Mouse (Mus musculus): Measurements from ENCODE around the gene Ascc2.

The Ascc2 gene

DNA sequence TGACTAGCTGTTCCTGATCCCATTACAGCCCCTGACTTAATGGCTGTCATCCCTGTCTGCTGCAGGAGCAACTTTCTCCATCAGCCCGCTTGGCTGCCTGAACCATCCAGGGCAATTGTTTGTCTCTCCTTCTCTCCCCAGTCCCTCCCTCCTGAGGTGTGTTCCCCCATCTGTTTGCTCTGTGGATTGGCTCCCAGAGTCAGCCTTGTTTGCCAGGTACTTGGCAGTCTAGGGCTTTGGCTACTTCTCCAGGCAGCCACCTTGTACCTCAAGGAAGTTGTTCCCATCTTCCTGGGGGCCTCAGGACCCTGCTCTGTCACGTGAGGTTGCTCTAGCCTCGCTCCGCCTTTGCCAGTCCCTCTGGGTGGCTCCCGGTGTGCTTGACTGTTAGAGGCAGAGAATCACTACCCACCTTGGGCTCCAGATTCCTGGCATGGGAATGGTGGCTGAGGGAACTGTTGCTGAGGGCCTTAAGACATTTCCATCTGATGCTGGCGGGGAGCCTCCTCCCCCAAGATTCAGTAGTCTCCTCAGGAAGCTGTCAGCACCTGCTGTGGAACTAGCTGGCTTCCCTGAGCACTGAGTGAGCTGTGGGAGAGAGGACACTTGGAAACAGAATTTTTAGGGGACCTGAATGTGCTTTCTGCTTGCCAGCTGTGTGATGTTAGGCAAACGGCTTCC, 83.5 kb downstream of the Ascc2 start:
- no peak for DNase-seq (ENCODE audit: low spot score)

DNA sequence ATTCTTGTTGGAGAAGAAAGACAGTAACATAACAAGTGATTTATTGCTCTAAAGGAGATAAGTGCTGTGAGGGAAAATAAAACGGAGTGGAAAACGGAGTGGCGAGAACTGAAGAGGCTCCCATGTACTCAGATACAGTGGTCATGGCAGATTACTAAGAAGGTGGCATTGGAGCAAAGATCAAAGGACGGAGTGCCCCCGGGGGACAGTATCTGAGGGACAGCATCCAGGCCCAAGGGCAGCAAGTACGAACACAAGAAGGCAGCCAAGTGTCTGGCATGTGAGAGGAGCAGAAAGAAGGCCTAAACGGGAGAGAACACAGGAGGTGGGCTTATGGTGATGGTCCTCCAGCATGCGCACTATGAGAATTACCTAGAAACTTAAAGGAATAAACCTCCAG, 84.2 kb downstream of the Ascc2 start:
- no peak for DNase-seq (ENCODE audit: low spot score)

GRCm38 (mm10) chr11:4729603-4730002, 92.1 kb downstream of the Ascc2 start:
- DNase-seq (ENCODE audit: low spot score) = no peak

DNA sequence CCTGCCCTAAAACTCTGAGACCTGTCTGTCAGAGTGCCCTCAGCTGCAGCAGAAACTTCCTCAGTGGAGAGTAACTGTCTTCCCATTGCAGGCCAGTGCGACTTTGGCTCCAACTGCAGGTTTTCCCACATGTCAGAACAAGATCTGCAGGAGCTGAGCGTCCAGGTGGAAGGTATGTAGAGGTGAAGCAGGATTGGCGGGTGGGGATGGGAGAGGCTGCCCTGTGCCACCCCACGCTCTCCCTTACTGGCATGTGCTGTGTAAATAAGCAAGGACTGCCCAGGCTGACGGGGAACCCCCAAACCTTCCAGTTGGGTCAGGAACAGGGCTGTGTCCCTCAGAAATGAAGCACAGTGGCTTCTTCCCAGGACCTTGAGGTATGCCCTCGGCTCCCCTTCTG, 92.5 kb downstream of the Ascc2 start:
- DNase-seq (ENCODE audit: low spot score) = no peak

DNA sequence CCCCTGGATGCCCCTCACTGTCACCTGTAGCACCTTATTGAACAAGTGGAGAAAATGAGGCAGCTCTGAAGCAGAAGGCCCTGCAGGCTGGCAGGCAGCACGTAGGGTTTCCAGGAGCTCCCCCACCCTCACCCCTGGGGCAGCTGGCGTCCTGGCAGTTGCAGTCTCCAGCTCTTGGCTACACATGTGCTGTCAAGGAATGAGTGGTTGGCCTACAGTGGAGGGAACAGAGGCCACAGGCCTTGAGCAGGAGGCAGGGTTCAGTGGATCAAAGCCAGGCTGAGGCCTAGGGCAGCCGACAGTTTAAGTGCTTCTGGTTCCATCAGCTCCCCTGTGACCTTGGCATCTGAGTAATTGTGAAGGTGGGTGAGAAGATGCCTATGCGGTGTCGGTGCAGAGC, 93.4 kb downstream of the Ascc2 start:
- DNase-seq (ENCODE audit: low spot score) = no peak

GRCm38 (mm10) chr11:4731781-4732180, 94.2 kb downstream of the Ascc2 start:
- DNase-seq (ENCODE audit: low spot score) = no peak

GRCm38 (mm10) chr11:4734179-4734578, 96.6 kb downstream of the Ascc2 start:
- DNase-seq (ENCODE audit: low spot score) = no peak
